Mouse (Mus musculus): ENCODE measurements around the gene Gm49388.

Gm49388 gene

GRCm38 (mm10) chr7:127841340-127842000 lies 56.1 kb downstream of the Gm49388 start:
- peak; percentile 94 to 96 for DNase-seq

GRCm38 (mm10) chr7:127842001-127842718 lies 56.8 kb downstream of the Gm49388 start:
- peak; percentile 86 to 90 for DNase-seq

- no peak for DNase-seq
Measured at GRCm38 (mm10) chr7:127849973-127850875, 64.8 kb downstream of the Gm49388 start.

GRCm38 (mm10) chr7:127850906-127851305 lies 65.5 kb downstream of the Gm49388 start:
- DNase-seq = no peak

Data from cerebellum, postnatal 25 days (tissue).